8 mouse cellular contexts compared by ENCODE assay signal in the genomic region with DNA sequence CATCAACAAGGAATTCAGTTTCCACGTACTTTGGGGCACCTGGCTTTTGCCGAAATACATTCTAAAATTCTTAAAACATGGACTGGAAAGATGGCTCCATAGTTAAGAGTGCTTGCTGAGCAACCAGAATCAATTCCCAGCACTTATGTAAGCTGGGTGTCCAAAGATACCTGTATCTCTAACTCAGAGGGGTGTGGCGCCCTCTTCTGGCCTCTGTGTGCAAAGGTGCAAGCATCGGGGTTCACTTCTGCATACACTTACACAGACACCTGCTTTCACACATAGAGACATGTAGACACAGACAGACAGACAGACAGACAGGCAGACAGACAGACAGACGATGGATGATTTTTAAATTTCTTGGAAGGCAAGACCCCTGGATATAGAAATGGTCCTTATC. TPM values are rescaled to one million over a fixed set of nuclear protein-coding genes. Genes with fewer than 3 reads are reported as not detected.
A peak's percentile ranks its signal among the peaks of the same experiment; 100 is the strongest.
DNase-seq lines count a peak whose midpoint lies in the region; ATAC-seq and TF ChIP-seq lines count a peak whose summit lies in the region.
"Had no signal": no experiment of that assay in that cellular context is flagged by ENCODE, and none has a peak within 500 bp of the region (broad histone marks: within the 10 kb centered on the region; RNA-seq: fewer than 3 reads in every experiment).

No protein-coding gene starts in this region.

- H3K36me3 ChIP-seq in kidney, adult 2 months (ENCODE audit: control insufficient read depth, insufficient read depth, low read length) = no peaks in the 10 kb centered on the region
- no peaks in the 10 kb centered on the region for H3K36me3 ChIP-seq in kidney, embryonic 15.5 days
- no peaks in the 10 kb centered on the region for H3K36me3 ChIP-seq in ES-Bruce4 (ENCODE audit: control insufficient read depth, insufficient read depth, low read length, poor library complexity, severe bottlenecking)
- no peaks in the 10 kb centered on the region for H3K36me3 ChIP-seq in testis, adult 2 months (ENCODE audit: control insufficient read depth, insufficient read depth, low read length)
- H3K36me3 ChIP-seq: embryonic facial prominence, embryonic 13.5 days had no signal

- no peaks in the 10 kb centered on the region for H3K9me3 ChIP-seq in kidney, embryonic 15.5 days (replicated peaks)
- no peaks in the 10 kb centered on the region for H3K9me3 ChIP-seq in ES-Bruce4 (replicated peaks; ENCODE audit: control insufficient read depth, insufficient read depth, low read length, poor library complexity, severe bottlenecking)
- H3K9me3 ChIP-seq: embryonic facial prominence, embryonic 13.5 days had no signal

- WGBS in kidney, adult 2 months = 58% methylated on average over 5 of the region's 5 CpGs
- 50% methylated on average over 5 of the region's 5 CpGs for WGBS in kidney, embryonic 15.5 days

- no peak for TF ChIP-seq EP300 in ES-Bruce4 (IDR thresholded peaks at IDR 0.05; ENCODE audit: insufficient read depth, low read depth, low read length)

- H3K27me3 ChIP-seq in kidney, adult 2 months (replicated peaks; ENCODE audit: control insufficient read depth, insufficient read depth, low read length) = no peaks in the 10 kb centered on the region
- H3K27me3 ChIP-seq in kidney, embryonic 15.5 days = 0 out of 2 replicates have a peak, but pooled peaks cover 6% of the 10 kb centered on the region
- H3K27me3 ChIP-seq in ES-Bruce4 (ENCODE audit: control insufficient read depth, insufficient read depth, low read length, poor library complexity, severe bottlenecking) = no peaks in the 10 kb centered on the region
- no peaks in the 10 kb centered on the region for H3K27me3 ChIP-seq in testis, adult 2 months (ENCODE audit: control insufficient read depth, insufficient read depth, low read length)
- H3K27me3 ChIP-seq: embryonic facial prominence, embryonic 13.5 days had no signal

- H3K9ac ChIP-seq in kidney, embryonic 15.5 days = no peak overlapping the region
- no peak overlapping the region for H3K9ac ChIP-seq in ES-Bruce4 (ENCODE audit: low read depth, poor library complexity, severe bottlenecking)
- H3K9ac ChIP-seq: embryonic facial prominence, embryonic 13.5 days had no signal

- H3K4me1 ChIP-seq in kidney, adult 2 months (ENCODE audit: control insufficient read depth, insufficient read depth, low read length) = no peaks in the 10 kb centered on the region
- H3K4me1 ChIP-seq in kidney, embryonic 15.5 days = no peaks in the 10 kb centered on the region
- H3K4me1 ChIP-seq in ES-Bruce4 (ENCODE audit: control insufficient read depth, insufficient read depth, low read length) = no peaks in the 10 kb centered on the region
- no peaks in the 10 kb centered on the region for H3K4me1 ChIP-seq in testis, adult 2 months (ENCODE audit: control insufficient read depth, insufficient read depth, low read length)
- H3K4me1 ChIP-seq: embryonic facial prominence, embryonic 13.5 days had no signal

- peak; percentile 74 for DNase-seq in kidney, adult 2 months
- DNase-seq in adrenal gland, postnatal 36 days = peak; percentile 69 to 79
- peak; percentile 34 to 64 for DNase-seq in gastrocnemius, adult 8-10 months (ENCODE audit: low spot score in 2 of 2)
- DNase-seq in lung, adult 18-20 months = peak; percentile 52 to 69

- TF ChIP-seq POLR2A in kidney, adult 2 months (IDR thresholded peaks at IDR 0.05; ENCODE audit: low read depth, low read length) = no peak
- TF ChIP-seq POLR2A in ES-Bruce4 (IDR thresholded peaks at IDR 0.05; ENCODE audit: insufficient read depth, low read length) = no peak
- no peak for TF ChIP-seq POLR2A in testis, adult 2 months (IDR thresholded peaks at IDR 0.05; ENCODE audit: control insufficient read depth, low read depth, low read length)

- ATAC-seq in kidney, embryonic 15.5 days (replicated peaks; ENCODE audit: low FRiP score) = no peak

- no peak overlapping the region for H3K27ac ChIP-seq in kidney, adult 2 months (ENCODE audit: insufficient read depth, low read depth, low read length)
- no peak overlapping the region for H3K27ac ChIP-seq in kidney, embryonic 15.5 days
- H3K27ac ChIP-seq in ES-Bruce4 (ENCODE audit: insufficient read depth, low read length) = no peak overlapping the region
- no peak overlapping the region for H3K27ac ChIP-seq in testis, adult 2 months (ENCODE audit: control insufficient read depth, insufficient read depth, low read depth, low read length)
- H3K27ac ChIP-seq: embryonic facial prominence, embryonic 13.5 days had no signal

- peak; percentile 70 for TF ChIP-seq CTCF in kidney, adult 2 months (conservative IDR thresholded peaks at IDR 0.05; ENCODE audit: insufficient read depth, insufficient read length, low read depth, low read length)
- TF ChIP-seq CTCF in ES-Bruce4 (IDR thresholded peaks at IDR 0.05; ENCODE audit: low read depth, low read length) = peak; percentile 85
- TF ChIP-seq CTCF in testis, adult 2 months (IDR thresholded peaks at IDR 0.05; ENCODE audit: control insufficient read depth, insufficient read depth, insufficient replicate concordance, low read depth, low read length) = peak; percentile 56; the same call in 1 of the 2 replicates

- H3K4me3 ChIP-seq in kidney, adult 2 months (ENCODE audit: insufficient read depth, low read depth, low read length) = no peak overlapping the region
- H3K4me3 ChIP-seq in kidney, embryonic 15.5 days (replicated peaks) = no peak overlapping the region
- no peak overlapping the region for H3K4me3 ChIP-seq in ES-Bruce4 (ENCODE audit: low read depth, low read length)
- H3K4me3 ChIP-seq in testis, adult 2 months (ENCODE audit: control insufficient read depth, low read depth, low read length) = no peak overlapping the region
- H3K4me3 ChIP-seq: embryonic facial prominence, embryonic 13.5 days had no signal

- H3K4me2 ChIP-seq in kidney, embryonic 15.5 days = no peak overlapping the region
- H3K4me2 ChIP-seq: embryonic facial prominence, embryonic 13.5 days had no signal

RNA-seq across cellular contexts. Expression of a gene that starts 25.3 kb away (rescaled TPM):
- 18.0 and 18.1 TPM in 2 replicates for polyA plus RNA-seq in kidney, adult 2 months (2012; rRNA removed)
- polyA plus RNA-seq in kidney, embryonic 15.5 days (2015; fragmentation: Nextera tagmentation; extraction: Ambion mirVana) = 24.9 and 27.3 TPM in 2 replicates
- 3.3 and 6.5 TPM in 2 replicates for polyA plus RNA-seq in ES-Bruce4 (2011; ENCODE audit: insufficient read depth, insufficient read length, low read depth, missing spikeins)
- total RNA-seq in adrenal gland, postnatal 36 days (2021) = 10 to 100 TPM; 48.8 to 52.4 TPM
- 10 to 100 TPM in 3 of 4 experiments, 1 to 10 TPM in 1; 8.9 to 13.8 (median 12.0) TPM for total RNA-seq in gastrocnemius, adult 8-10 months (2022)
- 3.7 and 4.0 TPM in 2 replicates for polyA plus RNA-seq in testis, adult 2 months (2012; rRNA removed)

RNA-seq across cellular contexts. Expression of a gene that starts 49.0 kb away (rescaled TPM):
- polyA plus RNA-seq in kidney, adult 2 months (2012; rRNA removed) = 7.1 and 7.5 TPM in 2 replicates
- polyA plus RNA-seq in kidney, embryonic 15.5 days (2015; fragmentation: Nextera tagmentation; extraction: Ambion mirVana) = 3.7 and 3.9 TPM in 2 replicates
- 8.0 and 8.8 TPM in 2 replicates for polyA plus RNA-seq in ES-Bruce4 (2011; ENCODE audit: insufficient read depth, insufficient read length, low read depth, missing spikeins)
- 1 to 10 TPM; 2.1 to 2.5 TPM for total RNA-seq in adrenal gland, postnatal 36 days (2021)
- 10 to 100 TPM in 1 of 4 experiments, 1 to 10 TPM in 3; 7.2 to 12.8 (median 8.8) TPM for total RNA-seq in gastrocnemius, adult 8-10 months (2022)
- 1.3 and 1.6 TPM in 2 replicates for polyA plus RNA-seq in testis, adult 2 months (2012; rRNA removed)
